Mouse (Mus musculus): ENCODE data around the gene Deaf1. TPM values are rescaled to one million over a fixed set of nuclear protein-coding genes. Genes with fewer than 3 reads are reported as not detected.
"Not testable (repeated sequence)": the region's sequence is repeated elsewhere in the genome, so short reads cannot be mapped to it uniquely, and the experiment has no call there.

The Deaf1 gene
- polyA plus RNA-seq, 1 experiment from 2014 or later: 82.0 TPM

- peaks cover 94% of the 10 kb centered on the region for H3K36me3 ChIP-seq
- H3K4me1 ChIP-seq; ATAC-seq (ENCODE audit: insufficient number of reproducible peaks, low FRiP score, low TSS enrichment, low read depth): not testable (repeated sequence)
Measured at GRCm38 (mm10) chr7:141250486-141250885, 77.0 kb downstream of the Deaf1 start.

More at GRCm38 (mm10) chr7:141250486-141250885, 77.0 kb downstream of the Deaf1 start:
- H3K9me3 ChIP-seq (replicated peaks); H3K4me2 ChIP-seq (replicated peaks); H3K27ac ChIP-seq (replicated peaks); H3K4me3 ChIP-seq (replicated peaks); H3K9ac ChIP-seq; H3K27me3 ChIP-seq: not testable (repeated sequence)
- 89% methylated on average over 4 of the region's 4 CpGs for WGBS

Other genes starting within 250 kb of the Deaf1 start
- gene Pkp3, start 249.5 kb downstream of the Deaf1 start, polyA plus RNA-seq (2015; fragmentation: Nextera tagmentation; extraction: Ambion mirVana): 115 and 118 TPM in 2 replicates
- gene Sigirr, start 227.1 kb downstream of the Deaf1 start, polyA plus RNA-seq (2015; fragmentation: Nextera tagmentation; extraction: Ambion mirVana): 6.1 and 6.8 TPM in 2 replicates
- 18.2 and 20.7 TPM in 2 replicates for gene Ano9, start 209.9 kb downstream of the Deaf1 start, polyA plus RNA-seq (2015; fragmentation: Nextera tagmentation; extraction: Ambion mirVana)
- gene Ptdss2, start 205.3 kb downstream of the Deaf1 start, polyA plus RNA-seq (2015; fragmentation: Nextera tagmentation; extraction: Ambion mirVana): 68.4 and 69.7 TPM in 2 replicates
- 210 and 216 TPM in 2 replicates for gene Rnh1, start 154.8 kb downstream of the Deaf1 start, polyA plus RNA-seq (2015; fragmentation: Nextera tagmentation; extraction: Ambion mirVana)
- 180 and 183 TPM in 2 replicates for gene Hras, start 133.7 kb downstream of the Deaf1 start, polyA plus RNA-seq (2015; fragmentation: Nextera tagmentation; extraction: Ambion mirVana)
- gene Lrrc56, start 133.5 kb downstream of the Deaf1 start, polyA plus RNA-seq (2015; fragmentation: Nextera tagmentation; extraction: Ambion mirVana): 11.2 and 14.7 TPM in 2 replicates
- 2.3 and 3.6 TPM in 2 replicates for gene Lmntd2, start 113.6 kb downstream of the Deaf1 start, polyA plus RNA-seq (2015; fragmentation: Nextera tagmentation; extraction: Ambion mirVana)
- 55.3 and 56.3 TPM in 2 replicates for gene Rassf7, start 111.8 kb downstream of the Deaf1 start, polyA plus RNA-seq (2015; fragmentation: Nextera tagmentation; extraction: Ambion mirVana)
- 68.7 and 73.2 TPM in 2 replicates for gene Phrf1, start 98.9 kb downstream of the Deaf1 start, polyA plus RNA-seq (2015; fragmentation: Nextera tagmentation; extraction: Ambion mirVana)
- gene Irf7, start 61.2 kb downstream of the Deaf1 start, polyA plus RNA-seq (2015; fragmentation: Nextera tagmentation; extraction: Ambion mirVana): 4.1 and 5.1 TPM in 2 replicates
- gene Cdhr5, start 50.9 kb downstream of the Deaf1 start, polyA plus RNA-seq (2015; fragmentation: Nextera tagmentation; extraction: Ambion mirVana): 0.19 TPM in 1 of 2 replicates, not detected in the other
- 5.3 TPM in 2 replicates for gene Sct, start 48.6 kb downstream of the Deaf1 start, polyA plus RNA-seq (2015; fragmentation: Nextera tagmentation; extraction: Ambion mirVana)
- 0.76 and 1.1 TPM in 2 replicates for gene Drd4, start 35.7 kb downstream of the Deaf1 start, polyA plus RNA-seq (2015; fragmentation: Nextera tagmentation; extraction: Ambion mirVana)
- gene Tmem80, start within 50 bp of the Deaf1 start, polyA plus RNA-seq (2015; fragmentation: Nextera tagmentation; extraction: Ambion mirVana): 42.2 and 47.4 TPM in 2 replicates
- 36.1 and 40.5 TPM in 2 replicates for gene Eps8l2, start 11.2 kb upstream of the Deaf1 start, polyA plus RNA-seq (2015; fragmentation: Nextera tagmentation; extraction: Ambion mirVana)
- gene Taldo1, start 64.5 kb upstream of the Deaf1 start, polyA plus RNA-seq (2015; fragmentation: Nextera tagmentation; extraction: Ambion mirVana): 278 and 280 TPM in 2 replicates
- 63.8 and 67.6 TPM in 2 replicates for gene Gatd1, start 86.4 kb upstream of the Deaf1 start, polyA plus RNA-seq (2015; fragmentation: Nextera tagmentation; extraction: Ambion mirVana)
- 3.1 and 5.3 TPM in 2 replicates for gene Cend1, start 101.8 kb upstream of the Deaf1 start, polyA plus RNA-seq (2015; fragmentation: Nextera tagmentation; extraction: Ambion mirVana)
- 29.3 and 30.9 TPM in 2 replicates for gene Slc25a22, start 110.2 kb upstream of the Deaf1 start, polyA plus RNA-seq (2015; fragmentation: Nextera tagmentation; extraction: Ambion mirVana)
- 13.5 and 14.7 TPM in 2 replicates for gene Pidd1, start 116.3 kb upstream of the Deaf1 start, polyA plus RNA-seq (2015; fragmentation: Nextera tagmentation; extraction: Ambion mirVana)
- gene Rplp2, start 119.7 kb upstream of the Deaf1 start, polyA plus RNA-seq (2015; fragmentation: Nextera tagmentation; extraction: Ambion mirVana): 1,341 and 1,344 TPM in 2 replicates
- 22.2 and 27.9 TPM in 2 replicates for gene Pnpla2, start 127.5 kb upstream of the Deaf1 start, polyA plus RNA-seq (2015; fragmentation: Nextera tagmentation; extraction: Ambion mirVana)
- 21.6 and 26.9 TPM in 2 replicates for gene Cracr2b, start 133.4 kb upstream of the Deaf1 start, polyA plus RNA-seq (2015; fragmentation: Nextera tagmentation; extraction: Ambion mirVana)
- gene Cd151, start 139.7 kb upstream of the Deaf1 start, polyA plus RNA-seq (2015; fragmentation: Nextera tagmentation; extraction: Ambion mirVana): 23.9 and 26.5 TPM in 2 replicates
- gene Polr2l, start 147.4 kb upstream of the Deaf1 start, polyA plus RNA-seq (2015; fragmentation: Nextera tagmentation; extraction: Ambion mirVana): 63.9 and 66.4 TPM in 2 replicates
- gene Tspan4, start 147.6 kb upstream of the Deaf1 start, polyA plus RNA-seq (2015; fragmentation: Nextera tagmentation; extraction: Ambion mirVana): 60.8 and 67.9 TPM in 2 replicates
- 43.9 and 47.3 TPM in 2 replicates for gene Chid1, start 212.2 kb upstream of the Deaf1 start, polyA plus RNA-seq (2015; fragmentation: Nextera tagmentation; extraction: Ambion mirVana)
- gene Ap2a2, start 234.5 kb upstream of the Deaf1 start, polyA plus RNA-seq (2015; fragmentation: Nextera tagmentation; extraction: Ambion mirVana): 77.0 and 81.9 TPM in 2 replicates

All from embryonic facial prominence, embryonic 15.5 days (tissue).